Mouse (Mus musculus) heart, embryonic 14.5 days (tissue): Measurements from ENCODE around the gene Cxcl17. TPM values are rescaled to one million over a fixed set of nuclear protein-coding genes. Genes with fewer than 3 reads are reported as not detected.

Experiments
- ATAC-seq: fragments of 200-750 bp; cut with Nextera tagmentation; 2 replicates; pipeline ENCODE4 v1.8.0; 2017; ENCODE audit warnings: low read depth, moderate TSS enrichment; ENCODE audit not compliant: insufficient number of reproducible peaks, insufficient read depth, low FRiP score
- H3K27ac ChIP-seq, 2 experiments: fragments of 200-500 bp in 1 of 2; fragments of 300-500 bp in 1 of 2; sonication (generic) in 1 of 2; replicated peaks in 1 of 2; 2 replicates each; pipeline ENCODE4 v1.5.1; 2012 to 2014; ENCODE audit warnings: low read depth in 2 of 2, low read length in 2 of 2, control low read depth in 1 of 2, mild to moderate bottlenecking in 1 of 2, mixed read lengths in 1 of 2; ENCODE audit not compliant: control insufficient read depth in 1 of 2, insufficient read depth in 1 of 2
- H3K27me3 ChIP-seq: fragments of 300-500 bp; sonication (generic); 2 replicates; pipeline ENCODE4 v1.6.1; 2014; ENCODE audit warnings: mild to moderate bottlenecking, low read length, control low read depth; ENCODE audit not compliant: control insufficient read depth, insufficient read depth
- H3K36me3 ChIP-seq: fragments of 300-500 bp; sonication (generic); 2 replicates; pipeline ENCODE4 v1.6.1; 2014; ENCODE audit warnings: mild to moderate bottlenecking, control low read depth, low read length, mixed read lengths; ENCODE audit not compliant: control insufficient read depth, insufficient read depth
- H3K4me1 ChIP-seq, 2 experiments: fragments of 200-500 bp in 1 of 2; fragments of 300-500 bp in 1 of 2; sonication (generic) in 1 of 2; 2 replicates each; pipeline ENCODE4 v1.6.1; 2012 to 2014; ENCODE audit warnings: low read length in 2 of 2, control low read depth in 1 of 2, mixed read lengths in 1 of 2; ENCODE audit not compliant: control insufficient read depth in 2 of 2, insufficient read depth in 2 of 2
- H3K4me2 ChIP-seq: fragments of 300-500 bp; sonication (generic); 2 replicates; pipeline ENCODE4 v1.6.1; 2014; ENCODE audit warnings: mild to moderate bottlenecking, low read length
- H3K4me3 ChIP-seq, 2 experiments: fragments of 200-500 bp in 1 of 2; fragments of 300-500 bp in 1 of 2; sonication (generic) in 1 of 2; 2 replicates each; pipeline ENCODE4 v1.5.1; 2012 to 2014; ENCODE audit warnings: low read length in 2 of 2, mild to moderate bottlenecking in 2 of 2, control low read depth in 1 of 2, low read depth in 1 of 2, moderate library complexity in 1 of 2; ENCODE audit not compliant: control insufficient read depth in 1 of 2, insufficient read depth in 1 of 2
- H3K9ac ChIP-seq: fragments of 300-500 bp; sonication (generic); 2 replicates; pipeline ENCODE4 v1.6.1; 2014; ENCODE audit warnings: mild to moderate bottlenecking, low read length
- H3K9me3 ChIP-seq: fragments of 300-500 bp; sonication (generic); 2 replicates; pipeline ENCODE4 v1.6.1; 2016; ENCODE audit warnings: low read length, control low read depth; ENCODE audit not compliant: control insufficient read depth
- WGBS: fragments of 180-500 bp; shearing (Covaris S2); extraction: QIAGEN DNeasy Blood & Tissue Kit; methylation state at CpG from one replicate; pipeline ENCODE4 v1.1.7; 2014; 5-methylcytosine and 5-hydroxymethylcytosine counted together
- polyA plus RNA-seq: library from polyadenylated mRNA; unstranded; fragments of >200 nt; fragmentation: Nextera tagmentation; extraction: Ambion mirVana; gene quantifications from 2 replicates; pipeline ENCODE4 v1.2.1, GENCODE M21; 2014

The Cxcl17 gene
- polyA plus RNA-seq, 1 experiment from 2014 or later: 0.28 TPM

- no peak for ATAC-seq
- Histone ChIP-seq H3K36me3 (peaks cover 52% of the 10 kb centered on the region), H3K4me3 (no peak overlapping the region), H3K4me1 (peaks cover 3 to 6% of the 10 kb centered on the region in 2 experiments; a peak in 2 of 4 replicates), H3K4me2 (no peak overlapping the region), H3K9me3 (no peaks in the 10 kb centered on the region), H3K9ac (no peak overlapping the region), H3K27me3 (peaks cover 18% of the 10 kb centered on the region), H3K27ac (no peak overlapping the region)
- 83% methylated on average over 19 of the region's 19 CpGs for WGBS
Measured at GRCm38 (mm10) chr7:25363151-25363550, 49.5 kb downstream of the Cxcl17 start.

DNA sequence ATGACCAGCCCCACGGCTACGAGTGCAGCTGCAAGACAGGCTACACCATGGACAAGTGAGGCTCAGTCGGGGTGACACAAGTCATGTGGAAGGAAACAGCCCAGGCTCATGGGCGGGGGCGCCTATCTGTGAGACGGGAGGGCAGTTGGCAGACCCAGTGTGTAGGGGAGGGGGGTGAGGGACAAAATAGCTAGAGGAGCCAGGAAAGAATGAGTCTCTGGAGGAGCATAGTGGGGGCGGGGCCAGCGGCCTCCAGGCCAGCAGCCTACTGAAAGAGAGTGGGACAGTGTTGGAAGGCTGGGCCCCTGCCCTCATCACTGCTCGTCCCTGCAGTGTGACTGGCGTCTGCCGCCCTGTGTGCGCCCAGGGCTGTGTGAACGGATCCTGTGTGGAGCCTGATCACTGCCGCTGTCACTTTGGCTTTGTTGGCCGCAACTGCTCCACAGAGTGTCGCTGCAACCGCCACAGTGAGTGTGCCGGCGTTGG lies 53.9 kb downstream of the Cxcl17 start:
- Histone ChIP-seq H3K4me2 (peak overlapping the region; percentile 18; the same call in 1 of the 2 replicates), H3K27ac (peak overlapping the region in 1 of 2 experiments; percentile 21; a peak in 1 of 4 replicates), H3K9me3 (no peaks in the 10 kb centered on the region), H3K4me3 (no peak overlapping the region), H3K9ac (no peak overlapping the region), H3K36me3 (peaks cover 58% of the 10 kb centered on the region), H3K4me1 (peaks cover 3 to 6% of the 10 kb centered on the region in 2 experiments; a peak in 2 of 4 replicates), H3K27me3 (no peaks in the 10 kb centered on the region)
- WGBS: 71% methylated on average over 19 of the region's 19 CpGs
- ATAC-seq: peak; percentile 64

Other genes starting within 250 kb of the Cxcl17 start
- gene Pou2f2, start 233.2 kb downstream of the Cxcl17 start, polyA plus RNA-seq: 0.50 and 0.71 TPM in 2 replicates
- gene Dedd2, start 192.3 kb downstream of the Cxcl17 start, polyA plus RNA-seq: 4.8 and 5.7 TPM in 2 replicates
- gene Zfp526, start 191.5 kb downstream of the Cxcl17 start, polyA plus RNA-seq: 2.3 and 2.4 TPM in 2 replicates
- gene Gsk3a, start 175.0 kb downstream of the Cxcl17 start, polyA plus RNA-seq: 10.0 and 12.2 TPM in 2 replicates
- 14.4 and 17.4 TPM in 2 replicates for gene Erf, start 162.1 kb downstream of the Cxcl17 start, polyA plus RNA-seq
- 25.4 and 28.4 TPM in 2 replicates for gene Cic, start 145.2 kb downstream of the Cxcl17 start, polyA plus RNA-seq
- 130 and 142 TPM in 2 replicates for gene Pafah1b3, start 114.9 kb downstream of the Cxcl17 start, polyA plus RNA-seq
- gene Prr19, start 111.5 kb downstream of the Cxcl17 start, polyA plus RNA-seq: 0.16 TPM in 1 of 2 replicates, not detected in the other
- gene Tmem145, start 106.8 kb downstream of the Cxcl17 start, polyA plus RNA-seq: 0.30 TPM in 1 of 2 replicates, not detected in the other
- gene Megf8, start 95.7 kb downstream of the Cxcl17 start, polyA plus RNA-seq: 6.8 and 7.9 TPM in 2 replicates
- 0.31 TPM in 1 of 2 replicates, not detected in the other for gene Cnfn, start 43.2 kb downstream of the Cxcl17 start, polyA plus RNA-seq
- 2.8 and 3.6 TPM in 2 replicates for gene Lipe, start 14.2 kb downstream of the Cxcl17 start, polyA plus RNA-seq
- gene Ceacam1, start 64.7 kb upstream of the Cxcl17 start, polyA plus RNA-seq: 3.9 and 4.5 TPM in 2 replicates
- 0.20 TPM in 1 of 2 replicates, not detected in the other for gene Ceacam2, start 127.0 kb upstream of the Cxcl17 start, polyA plus RNA-seq
- gene Erich4, start 203.0 kb upstream of the Cxcl17 start, polyA plus RNA-seq: not detected in 2 replicates
- 62.7 and 66.3 TPM in 2 replicates for gene Dmac2, start 206.5 kb upstream of the Cxcl17 start, polyA plus RNA-seq
- gene B3gnt8, start 213.8 kb upstream of the Cxcl17 start, polyA plus RNA-seq: 3.2 and 3.5 TPM in 2 replicates
- gene Bckdha, start 246.1 kb upstream of the Cxcl17 start, polyA plus RNA-seq: 46.8 and 55.5 TPM in 2 replicates
- 33.9 and 35.8 TPM in 2 replicates for gene Exosc5, start 246.3 kb upstream of the Cxcl17 start, polyA plus RNA-seq